Mouse (Mus musculus) brown adipose tissue, adult 24 weeks (tissue): ENCODE measurements around the gene Klhdc4. TPM values are rescaled to one million over a fixed set of nuclear protein-coding genes. Genes with fewer than 3 reads are reported as not detected.
A peak's percentile ranks its signal among the peaks of the same experiment; 100 is the strongest.

Source experiments
- H3K27ac ChIP-seq: fragments of 200-500 bp; replicated peaks from 2 replicates; pipeline ENCODE4 v1.5.1; 2012; ENCODE audit warnings: low read depth, mild to moderate bottlenecking, low read length
- H3K4me1 ChIP-seq: fragments of 200-500 bp; 2 replicates; pipeline ENCODE4 v1.6.1; 2012; ENCODE audit warnings: low read length, mixed read lengths; ENCODE audit not compliant: control insufficient read depth, insufficient read depth, insufficient read length
- H3K4me3 ChIP-seq: fragments of 200-500 bp; 2 replicates; pipeline ENCODE4 v1.5.1; 2012; ENCODE audit warnings: low read depth, mild to moderate bottlenecking, low read length, moderate library complexity; ENCODE audit not compliant: insufficient read depth
- polyA plus RNA-seq: library from polyadenylated mRNA; stranded (reverse); fragments of >200 nt; gene quantifications from 2 replicates; pipeline ENCODE4 v1.2.4, GENCODE M21; 2012; ENCODE audit not compliant: missing spikeins, insufficient read depth, insufficient read length

Klhdc4 gene
- polyA plus RNA-seq, 1 experiment = 10.5 TPM

- no peak overlapping the region for H3K27ac ChIP-seq
- no peak overlapping the region for H3K4me3 ChIP-seq
- no peaks in the 10 kb centered on the region for H3K4me1 ChIP-seq
Observed at GRCm38 (mm10) chr8:121804829-121805228, 24.5 kb downstream of the Klhdc4 start.

GRCm38 (mm10) chr8:121798401-121798800, 31.0 kb downstream of the Klhdc4 start:
- Histone ChIP-seq H3K27ac (no peak overlapping the region), H3K4me1 (no peaks in the 10 kb centered on the region), H3K4me3 (no peak overlapping the region)

GRCm38 (mm10) chr8:121796406-121796805, 33.0 kb downstream of the Klhdc4 start:
- Histone ChIP-seq H3K27ac (no peak overlapping the region), H3K4me3 (no peak overlapping the region)

GRCm38 (mm10) chr8:121795461-121795860, 33.9 kb downstream of the Klhdc4 start:
- Histone ChIP-seq H3K4me3 (no peak overlapping the region), H3K27ac (no peak overlapping the region), H3K4me1 (0 out of 2 replicates have a peak, but pooled peaks cover 2% of the 10 kb centered on the region)

More at GRCm38 (mm10) chr8:121796406-121796805, 33.0 kb downstream of the Klhdc4 start:
- 0 out of 2 replicates have a peak, but pooled peaks cover 2% of the 10 kb centered on the region for H3K4me1 ChIP-seq

GRCm38 (mm10) chr8:121794151-121794550, 35.2 kb downstream of the Klhdc4 start:
- Histone ChIP-seq H3K4me3 (no peak overlapping the region), H3K27ac (no peak overlapping the region), H3K4me1 (0 out of 2 replicates have a peak, but pooled peaks cover 2% of the 10 kb centered on the region)

GRCm38 (mm10) chr8:121792627-121793026, 36.7 kb downstream of the Klhdc4 start:
- Histone ChIP-seq H3K27ac (peak overlapping the region; percentile 58), H3K4me3 (no peak overlapping the region), H3K4me1 (0 out of 2 replicates have a peak, but pooled peaks cover 2% of the 10 kb centered on the region)

GRCm38 (mm10) chr8:121792159-121792558, 37.2 kb downstream of the Klhdc4 start:
- Histone ChIP-seq H3K27ac (peak overlapping the region; percentile 58; the same call in 1 of the 2 replicates), H3K4me1 (0 out of 2 replicates have a peak, but pooled peaks cover 2% of the 10 kb centered on the region), H3K4me3 (no peak overlapping the region)

GRCm38 (mm10) chr8:121788786-121789185, 40.6 kb downstream of the Klhdc4 start:
- Histone ChIP-seq H3K4me1 (0 out of 2 replicates have a peak, but pooled peaks cover 2% of the 10 kb centered on the region), H3K4me3 (no peak overlapping the region)

GRCm38 (mm10) chr8:121786542-121786941, 42.8 kb downstream of the Klhdc4 start:
- Histone ChIP-seq H3K27ac (no peak overlapping the region), H3K4me3 (no peak overlapping the region), H3K4me1 (no peaks in the 10 kb centered on the region)

More at GRCm38 (mm10) chr8:121788786-121789185, 40.6 kb downstream of the Klhdc4 start:
- H3K27ac ChIP-seq = no peak overlapping the region

- H3K27ac ChIP-seq = no peak overlapping the region
- no peaks in the 10 kb centered on the region for H3K4me1 ChIP-seq
- no peak overlapping the region for H3K4me3 ChIP-seq
Observed at GRCm38 (mm10) chr8:121782493-121782892, 46.9 kb downstream of the Klhdc4 start.

- Histone ChIP-seq H3K4me1 (no peaks in the 10 kb centered on the region), H3K27ac (no peak overlapping the region)
Observed at GRCm38 (mm10) chr8:121773876-121774275, 55.5 kb downstream of the Klhdc4 start.

GRCm38 (mm10) chr8:121770845-121771752, 58.3 kb downstream of the Klhdc4 start:
- Histone ChIP-seq H3K4me3 (no peak overlapping the region), H3K4me1 (no peaks in the 10 kb centered on the region), H3K27ac (no peak overlapping the region)

More at GRCm38 (mm10) chr8:121773876-121774275, 55.5 kb downstream of the Klhdc4 start:
- H3K4me3 ChIP-seq = no peak overlapping the region

- Histone ChIP-seq H3K4me3 (no peak overlapping the region), H3K4me1 (no peaks in the 10 kb centered on the region), H3K27ac (no peak overlapping the region)
Observed at GRCm38 (mm10) chr8:121769621-121770020, 59.7 kb downstream of the Klhdc4 start.

- no peak overlapping the region for H3K27ac ChIP-seq
- no peaks in the 10 kb centered on the region for H3K4me1 ChIP-seq
- no peak overlapping the region for H3K4me3 ChIP-seq
Observed at GRCm38 (mm10) chr8:121769095-121769494, 60.3 kb downstream of the Klhdc4 start.

- Histone ChIP-seq H3K4me1 (no peaks in the 10 kb centered on the region), H3K4me3 (no peak overlapping the region), H3K27ac (no peak overlapping the region)
Observed at GRCm38 (mm10) chr8:121765594-121766138, 63.7 kb downstream of the Klhdc4 start.
